Mouse (Mus musculus) urinary bladder, postnatal 14 days (tissue): Measurements from ENCODE around the gene H2-DMa.
A peak's percentile ranks its signal among the peaks of the same experiment; 100 is the strongest.

Source experiments
- DNase-seq: peaks from one replicate; pipeline ENCODE4 v3.0.0; 2021; ENCODE audit warnings: low spot score

Gene H2-DMa

GRCm38 (mm10) chr17:34104804-34105203 lies 14.5 kb upstream of the H2-DMa start:
- no peak for DNase-seq

GRCm38 (mm10) chr17:34106555-34106954 lies 12.8 kb upstream of the H2-DMa start:
- no peak for DNase-seq

DNA sequence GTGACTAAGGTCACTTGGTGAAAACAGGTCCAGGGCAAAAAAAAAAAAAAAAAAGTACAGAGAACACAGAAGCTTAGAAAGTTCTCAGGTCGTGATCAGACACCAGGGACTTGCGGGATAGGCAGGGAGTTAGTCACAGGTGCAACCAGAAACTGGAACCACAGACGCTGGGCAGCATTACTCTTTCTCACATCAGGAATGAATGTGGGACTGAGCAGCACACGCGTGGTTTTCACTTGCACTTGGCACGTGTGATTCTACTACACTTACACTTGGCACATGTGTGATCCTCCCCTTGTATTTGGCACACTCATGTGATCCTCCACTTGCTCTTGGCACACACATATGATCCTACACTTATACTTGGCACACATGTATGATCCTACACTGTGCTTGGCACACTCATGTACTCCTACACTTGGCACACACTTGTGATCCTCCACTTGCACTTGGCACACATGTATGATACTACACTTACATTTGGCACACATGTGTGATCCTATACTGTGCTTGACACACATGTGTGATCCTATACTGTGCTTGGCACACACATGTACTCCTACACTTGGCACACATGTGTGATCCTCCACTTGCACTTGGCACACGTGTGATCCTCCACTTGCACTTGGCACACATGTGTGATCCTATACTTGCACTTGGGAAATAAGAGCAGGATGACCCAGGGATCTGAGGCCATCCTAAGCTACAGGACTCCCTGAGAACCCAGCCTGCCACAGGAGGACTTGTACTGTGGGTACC lies 12.1 kb upstream of the H2-DMa start:
- no peak for DNase-seq

DNA sequence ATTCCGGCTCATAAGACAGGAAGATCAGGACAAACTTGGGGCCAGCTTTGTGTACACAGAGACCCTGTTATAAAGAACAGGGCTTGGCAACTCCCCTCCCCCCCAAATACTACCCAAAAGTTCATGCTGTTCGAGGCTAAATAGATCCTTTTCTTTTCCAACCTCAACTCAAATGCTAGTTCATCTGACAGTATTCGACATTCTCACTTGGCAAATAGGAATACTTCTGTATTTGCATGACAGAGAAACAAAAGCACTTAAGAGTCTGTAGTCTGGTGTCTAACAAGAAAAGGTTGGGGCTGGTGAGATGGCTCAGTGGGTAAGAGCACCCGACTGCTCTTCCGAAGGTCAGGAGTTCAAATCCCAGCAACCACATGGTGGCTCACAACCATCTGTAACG lies 10.9 kb upstream of the H2-DMa start:
- no peak for DNase-seq

- no peak for DNase-seq
Observed at GRCm38 (mm10) chr17:34109038-34109805, 10.1 kb upstream of the H2-DMa start.

GRCm38 (mm10) chr17:34109806-34110195 lies 9.5 kb upstream of the H2-DMa start:
- no peak for DNase-seq

DNA sequence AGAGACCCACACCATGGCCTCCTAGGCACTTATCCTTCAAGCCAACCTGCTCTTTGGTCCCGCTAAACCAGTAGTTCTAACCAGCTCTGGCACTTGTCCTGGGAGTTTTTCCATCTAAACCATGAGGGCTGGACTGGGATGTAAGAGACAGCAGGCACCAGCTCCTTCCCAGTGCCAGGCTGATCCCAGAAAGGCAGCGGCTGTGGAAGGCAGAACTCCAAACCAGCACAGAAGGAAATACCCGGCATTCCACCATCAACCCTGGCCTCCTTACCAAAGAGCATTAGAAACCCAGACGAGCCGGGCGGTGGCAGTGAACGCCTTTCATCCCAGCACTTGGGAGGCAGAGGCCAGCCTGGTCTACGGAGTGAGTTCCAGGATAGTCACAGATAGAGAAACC lies 9.0 kb upstream of the H2-DMa start:
- DNase-seq, result no peak

DNA sequence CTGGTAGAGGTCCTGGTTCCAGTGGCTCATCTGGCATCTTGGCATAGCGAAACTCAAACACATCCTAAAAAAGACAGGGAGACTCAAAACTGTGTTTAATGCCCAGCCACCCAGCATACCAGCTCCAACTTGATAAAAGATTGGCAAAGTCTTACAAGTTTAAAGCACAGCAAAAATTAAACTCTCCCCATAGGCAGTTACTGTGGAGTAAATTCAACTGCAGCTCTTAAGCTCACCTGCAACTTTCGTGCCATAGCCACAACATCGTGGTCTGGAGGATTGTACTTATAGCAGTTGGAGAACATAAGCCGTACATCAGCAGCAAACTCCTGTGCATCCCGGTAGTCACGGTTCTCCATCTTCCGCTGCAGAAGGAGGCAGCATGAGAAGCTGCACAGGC lies 5.2 kb upstream of the H2-DMa start:
- no peak for DNase-seq

DNA sequence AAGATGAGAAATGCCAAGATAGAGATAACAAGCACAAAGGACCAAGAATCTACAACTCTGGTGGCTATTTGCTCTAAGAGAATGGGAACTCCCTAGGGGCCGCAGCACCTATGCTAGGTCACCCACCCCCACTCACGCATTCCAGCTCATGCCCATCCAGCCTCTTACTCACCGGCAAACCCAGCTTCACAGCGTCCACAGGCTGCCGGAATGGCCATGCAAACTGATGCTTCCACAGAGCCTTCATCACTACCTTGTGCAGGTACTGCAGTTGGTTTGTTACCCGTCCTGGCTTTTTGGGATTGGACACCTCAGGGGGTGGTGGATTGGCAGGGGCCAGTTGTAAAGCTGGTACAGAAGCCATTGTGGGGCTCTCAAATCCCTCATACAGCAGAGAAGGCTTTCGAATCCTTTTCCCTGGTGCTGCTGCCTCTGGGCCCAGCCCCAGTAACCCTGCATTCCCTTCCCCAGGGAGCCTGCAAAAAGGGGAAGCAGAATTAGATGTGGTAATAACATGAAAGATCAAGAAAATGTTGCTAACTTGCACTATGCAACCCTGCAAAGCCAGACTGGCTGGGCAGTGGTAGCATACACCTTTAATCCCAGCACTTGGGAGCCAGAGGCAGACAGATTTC lies 2.5 kb upstream of the H2-DMa start:
- no peak for DNase-seq

DNA sequence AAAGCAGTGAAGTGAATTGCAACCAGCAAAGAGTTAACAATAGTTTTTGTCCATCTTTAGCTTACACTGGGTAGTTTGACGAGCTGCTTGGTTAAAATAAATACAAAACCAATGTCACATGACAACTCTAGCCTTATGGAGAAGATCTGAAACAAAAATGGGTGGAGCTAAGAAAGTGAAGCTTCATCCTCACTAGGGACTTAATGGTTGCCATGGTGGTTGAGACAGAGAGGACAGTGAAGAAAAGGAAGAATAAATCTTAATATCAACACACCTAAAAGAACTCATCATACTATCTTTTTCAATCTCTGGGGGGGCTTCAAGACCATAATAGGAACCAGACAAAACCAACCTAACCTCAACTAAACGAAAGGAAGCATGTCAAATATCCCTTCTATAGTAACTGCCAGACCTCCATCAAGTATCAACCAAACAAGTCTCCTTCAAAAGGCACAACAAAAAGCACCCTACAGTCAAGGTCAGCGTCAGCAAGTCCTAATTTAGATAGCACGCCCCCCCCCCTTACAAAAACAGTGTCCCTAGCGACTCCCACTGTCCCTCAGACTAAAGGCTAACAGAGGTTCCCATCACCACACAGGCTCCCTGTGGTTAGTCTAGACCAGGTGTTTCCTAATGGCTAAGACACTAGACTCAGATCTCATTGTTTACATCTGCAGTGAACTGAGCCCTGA lies 1.8 kb upstream of the H2-DMa start:
- DNase-seq, result no peak

- no peak for DNase-seq
Observed at GRCm38 (mm10) chr17:34118113-34118872, 1.0 kb upstream of the H2-DMa start.

DNA sequence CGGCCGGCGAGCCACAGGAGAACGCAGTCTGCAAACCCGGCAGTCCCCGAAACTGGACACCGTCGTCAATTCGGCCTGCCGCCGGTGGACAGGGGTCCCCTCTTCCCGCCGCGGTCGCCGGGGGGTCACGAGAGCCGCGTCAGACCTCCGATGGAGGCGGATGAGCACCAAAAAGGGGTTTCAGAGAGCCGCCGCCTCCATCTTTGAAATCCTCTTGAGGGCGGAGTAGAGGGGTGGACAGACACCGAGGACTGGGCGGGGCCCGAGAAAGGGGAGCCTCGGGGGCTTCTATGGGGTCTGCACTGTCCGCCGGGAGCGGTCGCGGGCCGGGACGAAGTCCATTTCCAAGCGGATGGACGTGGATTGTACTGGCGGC lies 480 bp upstream of the H2-DMa start:
- DNase-seq, result no peak

GRCm38 (mm10) chr17:34120180-34120723 lies 911 bp downstream of the H2-DMa start:
- peak; percentile 91 for DNase-seq

GRCm38 (mm10) chr17:34120814-34121171 lies 1.5 kb downstream of the H2-DMa start:
- peak; percentile 91 for DNase-seq

DNA sequence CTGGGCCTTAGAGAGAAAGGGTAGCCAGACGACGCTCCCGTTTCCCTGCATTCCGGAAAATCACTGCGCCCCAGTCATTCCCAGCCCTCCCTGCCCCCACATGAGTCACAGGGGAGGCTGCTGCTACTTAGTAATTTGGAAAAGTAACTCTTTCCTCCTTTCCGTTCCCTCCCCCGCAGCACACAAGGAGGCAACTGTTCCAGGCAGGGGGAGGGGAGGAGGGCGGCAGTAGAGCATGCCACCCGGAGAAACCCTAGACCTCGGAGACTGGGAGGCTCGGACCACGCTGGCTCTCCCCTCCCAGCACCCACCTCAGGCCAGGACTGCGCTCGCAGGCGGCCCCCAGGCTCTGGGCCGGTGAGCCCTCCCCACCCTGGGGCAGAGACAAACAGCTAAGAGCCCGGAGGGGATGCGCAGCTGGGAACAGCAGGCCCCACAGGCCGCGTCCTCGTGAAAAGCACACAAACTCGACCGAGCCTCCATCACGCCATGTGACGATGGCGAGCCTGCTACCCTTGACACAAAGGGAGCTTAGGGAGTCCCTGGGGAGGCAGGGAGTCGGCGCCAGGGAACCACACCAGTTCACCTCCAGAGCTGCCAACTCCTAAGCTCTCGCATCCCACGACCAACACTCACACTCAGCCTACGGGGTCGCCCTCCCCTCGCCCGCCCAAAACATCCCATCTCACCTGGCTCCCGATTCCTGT lies 2.0 kb downstream of the H2-DMa start:
- DNase-seq, result peak; percentile 91

DNA sequence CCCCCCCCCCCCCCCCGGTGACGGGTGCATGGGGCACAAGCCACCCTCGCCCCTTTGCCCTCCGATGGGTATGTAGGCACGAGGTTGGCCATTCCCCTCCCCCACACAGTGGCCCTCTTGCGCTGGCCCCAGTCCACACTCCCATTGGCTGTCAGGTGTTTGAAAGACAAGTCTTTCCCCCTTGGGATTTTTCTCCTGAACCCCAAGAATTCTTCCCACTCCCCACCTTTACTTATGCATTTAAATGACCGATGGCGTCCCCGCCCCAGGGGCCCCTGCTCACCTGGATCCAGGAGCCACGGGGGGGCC lies 2.5 kb downstream of the H2-DMa start:
- peak; percentile 70 for DNase-seq

DNA sequence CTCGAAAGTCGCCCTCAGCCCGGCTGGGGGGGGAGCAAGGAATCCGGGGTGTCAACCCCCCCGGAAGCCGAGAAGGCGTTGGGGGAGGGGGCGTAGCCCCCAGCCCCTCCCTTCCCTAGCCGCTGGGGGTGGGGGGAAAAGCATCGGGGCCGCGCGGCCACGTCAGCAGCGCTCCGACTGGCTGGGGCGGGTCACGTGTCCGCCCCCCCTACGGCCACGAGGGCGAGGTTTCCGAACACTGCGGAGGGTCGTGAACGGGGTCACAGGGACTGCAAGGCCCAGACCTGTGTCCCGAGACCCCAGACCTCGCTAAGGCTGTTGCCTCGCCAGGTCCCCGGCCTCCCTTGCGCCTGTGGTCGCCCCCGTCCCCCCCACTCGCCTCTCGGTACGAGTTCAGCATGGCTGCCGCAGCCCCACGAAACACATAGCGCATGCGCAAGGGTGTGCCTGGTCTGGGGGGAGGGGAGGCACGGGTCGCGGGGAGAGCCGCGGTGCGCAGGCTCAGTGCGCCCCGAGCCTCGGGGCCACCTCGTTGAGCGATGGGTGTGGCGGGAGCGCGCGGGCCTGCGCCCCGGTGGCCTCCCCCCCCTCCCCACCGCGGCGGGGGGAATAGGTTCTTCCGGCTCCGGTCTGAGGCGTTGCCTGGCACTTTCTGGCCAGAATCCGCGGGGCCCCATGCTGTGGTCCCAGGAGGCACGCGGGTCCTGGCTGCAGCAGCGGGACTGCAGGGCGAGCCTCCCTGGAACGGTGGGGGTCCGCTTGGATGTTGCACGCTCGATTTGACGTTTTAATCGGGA lies 3.0 kb downstream of the H2-DMa start, which contains the start of gene Brd2:
Gene Brd2, minus strand, starts transcription at position 447 of the 797 bp plus-strand sequence.
- peak; percentile 98 for DNase-seq

DNA sequence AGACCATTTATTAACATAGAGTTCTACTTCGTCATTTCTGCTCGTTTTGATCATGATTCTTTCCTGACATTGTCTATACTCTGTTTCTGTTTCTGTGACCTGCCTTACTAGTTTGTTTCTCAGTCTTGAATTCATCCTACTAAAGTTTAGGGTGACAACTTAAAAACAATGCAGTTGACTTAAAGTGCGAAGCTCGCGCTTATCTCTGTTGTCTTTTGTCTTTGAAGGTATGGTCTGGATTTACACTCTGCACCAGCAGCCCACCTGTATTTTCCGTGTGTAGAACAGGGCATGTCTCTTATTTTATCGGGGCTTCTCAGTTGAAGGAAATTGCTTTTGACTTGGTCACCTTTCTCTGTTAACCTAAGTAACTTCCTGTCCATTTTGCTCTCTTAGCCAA lies 3.8 kb downstream of the H2-DMa start:
- DNase-seq, result no peak

- DNase-seq, result no peak
Observed at GRCm38 (mm10) chr17:34123518-34123917, 4.2 kb downstream of the H2-DMa start.

- DNase-seq, result no peak
Observed at GRCm38 (mm10) chr17:34124649-34125048, 5.3 kb downstream of the H2-DMa start.
